Mouse (Mus musculus): ENCODE measurements at regions not wholly inside any gene's neighbourhood (a gene's known extent, or its start where the extent isn't known, plus 50 kb on each side); places are given as distances from the start of the nearest gene placed in this dataset.

- TF ChIP-seq CTCF (IDR thresholded peaks at IDR 0.05; ENCODE audit: low read depth, low read length) (no peak), POLR2A (IDR thresholded peaks at IDR 0.05; ENCODE audit: borderline replicate concordance, low read depth, low read length) (no peak)
Measured at GRCm38 (mm10) chr17:84116340-84117279, 71.1 kb downstream of the Zfp36l2 start.
